Mouse (Mus musculus): ENCODE results near the gene Ssh2.

GRCm38 (mm10) chr11:77193410-77193809 is 22.7 kb upstream of the Ssh2 start:
- no peak for TF ChIP-seq CTCF (conservative IDR thresholded peaks at IDR 0.05; ENCODE audit: low read length)
- no peak for TF ChIP-seq NANOG (IDR thresholded peaks at IDR 0.05; ENCODE audit: borderline replicate concordance, low read length)
- TF ChIP-seq POU5F1 (IDR thresholded peaks at IDR 0.05; ENCODE audit: borderline replicate concordance, low read length): no peak
